Mouse (Mus musculus) monocyte, adult 2 months (primary cell): ENCODE data around the gene Fam210b.

Experiments
- DNase-seq, 2 experiments: peaks; one replicate each; pipeline ENCODE4 v3.0.0; 2022; ENCODE audit warnings: low spot score in 2 of 2, low read depth in 1 of 2

Gene Fam210b

DNA sequence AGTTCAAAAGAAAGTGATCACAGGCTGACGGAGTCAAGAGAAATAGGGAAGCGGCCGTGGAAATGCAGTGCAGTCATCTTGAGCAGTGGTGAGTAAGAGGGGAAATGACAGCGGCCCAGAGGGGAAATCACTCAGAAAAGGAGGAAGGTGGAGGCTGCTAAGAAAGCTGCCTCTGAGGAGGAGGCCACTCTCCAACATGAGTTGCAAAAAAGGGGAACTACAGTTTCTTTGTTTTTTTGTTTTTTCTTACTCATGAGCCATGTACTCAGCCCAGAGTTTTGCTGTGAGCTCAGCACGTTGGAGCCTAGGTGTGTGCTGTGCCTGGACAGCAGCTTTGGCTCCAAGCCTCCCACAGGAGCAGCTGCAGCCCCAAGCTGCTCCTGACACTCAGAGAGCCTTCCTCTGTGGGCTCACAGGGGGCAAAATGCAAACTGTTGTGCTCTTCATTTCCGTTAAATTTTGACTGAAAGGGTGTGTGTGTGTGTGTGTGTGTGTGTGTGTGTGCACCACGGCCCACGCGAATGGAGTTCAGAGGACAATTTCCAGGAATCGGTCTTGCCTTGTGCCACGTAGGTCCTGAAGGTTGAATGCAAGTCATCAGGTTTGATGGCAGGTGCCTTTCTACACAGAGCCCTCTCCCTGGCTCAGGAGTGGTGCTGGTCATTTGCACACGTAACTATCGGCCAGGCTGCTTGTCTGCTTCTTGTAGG lies 55.9 kb downstream of the Fam210b start:
- DNase-seq, result peak; percentile 69 to 74

DNA sequence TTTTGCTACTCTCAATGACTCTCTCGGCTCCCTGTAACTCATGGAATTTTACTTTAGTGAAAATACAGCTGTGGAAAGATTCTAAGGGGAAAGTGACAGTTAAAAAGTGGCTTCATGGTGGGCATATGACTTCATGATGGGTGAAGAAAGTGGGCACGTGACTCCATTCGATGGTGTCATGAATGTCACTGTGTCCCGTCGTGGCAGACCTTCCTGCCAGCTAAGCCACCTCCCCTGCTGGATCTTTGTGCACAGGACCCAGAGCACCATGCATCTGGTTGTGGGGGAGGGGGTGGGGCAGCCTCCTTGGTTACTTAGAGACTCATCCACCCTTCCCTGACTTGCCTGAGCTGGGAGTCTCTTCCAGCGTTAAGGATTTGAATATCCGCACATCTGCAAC lies 58.9 kb downstream of the Fam210b start:
- DNase-seq, result no peak

DNA sequence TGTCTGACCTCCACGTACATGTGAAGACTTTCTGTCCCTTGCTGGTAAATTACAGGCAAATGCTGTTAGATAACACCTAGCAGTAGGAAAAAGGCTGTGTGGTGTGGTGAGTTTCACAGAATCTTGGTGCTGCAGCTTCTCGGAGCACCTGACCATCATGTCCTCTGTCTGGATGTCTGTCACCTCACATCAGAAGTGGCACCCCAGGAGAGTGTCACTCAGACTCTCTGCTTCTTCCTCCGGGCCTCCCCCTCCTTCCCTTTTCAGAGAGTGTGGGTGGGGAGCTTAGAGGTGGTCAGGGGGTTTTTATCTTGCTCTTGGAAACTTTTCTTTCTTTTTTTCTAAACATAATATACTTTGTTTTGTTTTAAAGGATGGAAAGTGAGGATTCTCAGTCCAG lies 59.6 kb downstream of the Fam210b start:
- no peak for DNase-seq
